12 mouse cellular contexts compared by ENCODE assay signal in genomic region chr8:84813830-84814229, GRCm38 (mm10). TPM values are rescaled to one million over a fixed set of nuclear protein-coding genes. Genes with fewer than 3 reads are reported as not detected.
DNase-seq lines count a peak whose midpoint lies in the region; ATAC-seq and TF ChIP-seq lines count a peak whose summit lies in the region.
"Had no signal": no experiment of that assay in that cellular context is flagged by ENCODE, and none has a peak within 500 bp of the region (broad histone marks: within the 10 kb centered on the region; RNA-seq: fewer than 3 reads in every experiment).

No protein-coding gene starts in this region.

- H3K36me3 ChIP-seq in midbrain, embryonic 12.5 days: no peaks in the 10 kb centered on the region
- H3K36me3 ChIP-seq in midbrain, embryonic 16.5 days (ENCODE audit: control insufficient read depth, insufficient read depth, low read length): no peaks in the 10 kb centered on the region
- H3K36me3 ChIP-seq in forebrain, embryonic 12.5 days (replicated peaks): no peaks in the 10 kb centered on the region
- no peaks in the 10 kb centered on the region for H3K36me3 ChIP-seq in hindbrain, embryonic 15.5 days
- H3K36me3 ChIP-seq: intestine, embryonic 15.5 days had no signal

- peaks cover 46% of the 10 kb centered on the region for H3K4me1 ChIP-seq in midbrain, embryonic 12.5 days
- peaks cover 15% of the 10 kb centered on the region for H3K4me1 ChIP-seq in midbrain, embryonic 16.5 days (ENCODE audit: control insufficient read depth, insufficient read depth, low read length)
- peaks cover 50% of the 10 kb centered on the region for H3K4me1 ChIP-seq in forebrain, embryonic 12.5 days
- H3K4me1 ChIP-seq in hindbrain, embryonic 15.5 days (replicated peaks): peaks cover 41% of the 10 kb centered on the region
- peaks cover 4% of the 10 kb centered on the region for H3K4me1 ChIP-seq in lung, adult 2 months (ENCODE audit: control insufficient read depth, insufficient read depth, low read length)

- H3K4me3 ChIP-seq in midbrain, embryonic 12.5 days: no peak overlapping the region
- H3K4me3 ChIP-seq in midbrain, embryonic 16.5 days (ENCODE audit: low read depth, low read length): no peak overlapping the region
- no peak overlapping the region for H3K4me3 ChIP-seq in forebrain, embryonic 12.5 days (replicated peaks)
- H3K4me3 ChIP-seq in hindbrain, embryonic 15.5 days: no peak overlapping the region
- no peak overlapping the region for H3K4me3 ChIP-seq in lung, adult 2 months (replicated peaks; ENCODE audit: extremely low read depth, low read depth, low read length)
- H3K4me3 ChIP-seq: heart, adult 2 months; intestine, embryonic 15.5 days had no signal

- no peak for TF ChIP-seq CTCF in lung, adult 2 months (IDR thresholded peaks at IDR 0.05; ENCODE audit: insufficient read depth, low read length)

- no peak for TF ChIP-seq POLR2A in lung, adult 2 months (IDR thresholded peaks at IDR 0.05; ENCODE audit: borderline replicate concordance, extremely low read depth, low read depth, low read length)

- no peak overlapping the region for H3K9ac ChIP-seq in midbrain, embryonic 12.5 days (replicated peaks)
- H3K9ac ChIP-seq in midbrain, embryonic 16.5 days (ENCODE audit: low read depth, low read length): no peak overlapping the region
- peak overlapping the region; percentile 5; the same call in 1 of the 2 replicates for H3K9ac ChIP-seq in forebrain, embryonic 12.5 days
- no peak overlapping the region for H3K9ac ChIP-seq in hindbrain, embryonic 15.5 days
- H3K9ac ChIP-seq: intestine, embryonic 15.5 days had no signal

- H3K9me3 ChIP-seq in midbrain, embryonic 12.5 days: no peaks in the 10 kb centered on the region
- H3K9me3 ChIP-seq in midbrain, embryonic 16.5 days (replicated peaks; ENCODE audit: control insufficient read depth, low read length, poor library complexity, severe bottlenecking): no peaks in the 10 kb centered on the region
- H3K9me3 ChIP-seq in forebrain, embryonic 12.5 days: no peaks in the 10 kb centered on the region
- no peaks in the 10 kb centered on the region for H3K9me3 ChIP-seq in hindbrain, embryonic 15.5 days
- H3K9me3 ChIP-seq: intestine, embryonic 15.5 days had no signal

- peak; percentile 39 for DNase-seq in cerebellum, adult 8-10 months
- DNase-seq in lung, adult 2 months: no peak
- no peak for DNase-seq in heart, adult 11 months
- DNase-seq: layer of hippocampus, adult 9-11 months had no signal

- no peak for ATAC-seq in cerebellum, adult (ENCODE audit: insufficient number of reproducible peaks, low FRiP score, low TSS enrichment)
- ATAC-seq in midbrain, embryonic 12.5 days (ENCODE audit: low FRiP score, low read depth): no peak
- no peak for ATAC-seq in midbrain, embryonic 16.5 days
- ATAC-seq in forebrain, embryonic 12.5 days (ENCODE audit: low FRiP score): no peak
- no peak for ATAC-seq in hindbrain, embryonic 15.5 days (ENCODE audit: low FRiP score, low read depth)

- WGBS in midbrain, embryonic 12.5 days: 92% methylated on average over 3 of the region's 3 CpGs
- WGBS in midbrain, embryonic 16.5 days: 96% methylated on average over 3 of the region's 3 CpGs
- 87% methylated on average over 3 of the region's 3 CpGs for WGBS in forebrain, embryonic 12.5 days
- 76% methylated on average over 3 of the region's 3 CpGs for WGBS in hindbrain, embryonic 15.5 days
- 91% methylated on average over 3 of the region's 3 CpGs for WGBS in lung, adult 2 months

- no peak overlapping the region for H3K4me2 ChIP-seq in midbrain, embryonic 12.5 days (replicated peaks)
- no peak overlapping the region for H3K4me2 ChIP-seq in midbrain, embryonic 16.5 days (ENCODE audit: low read length)
- no peak overlapping the region for H3K4me2 ChIP-seq in forebrain, embryonic 12.5 days
- H3K4me2 ChIP-seq in hindbrain, embryonic 15.5 days: no peak overlapping the region
- H3K4me2 ChIP-seq: intestine, embryonic 15.5 days; liver, embryonic 11.5 days had no signal

- 0 out of 2 replicates have a peak overlapping the region, but pooled peaks have one; percentile 10 for H3K27ac ChIP-seq in midbrain, embryonic 12.5 days (replicated peaks)
- H3K27ac ChIP-seq in midbrain, embryonic 16.5 days (ENCODE audit: low read length): no peak overlapping the region
- H3K27ac ChIP-seq in forebrain, embryonic 12.5 days: peak overlapping the region; percentile 81
- H3K27ac ChIP-seq in hindbrain, embryonic 15.5 days (replicated peaks): peak overlapping the region; percentile 79
- H3K27ac ChIP-seq: heart, adult 2 months; intestine, embryonic 15.5 days had no signal

- peaks cover 68% of the 10 kb centered on the region for H3K27me3 ChIP-seq in midbrain, embryonic 12.5 days
- H3K27me3 ChIP-seq in midbrain, embryonic 16.5 days (ENCODE audit: control insufficient read depth, insufficient read depth, low read depth, low read length): peaks cover 4% of the 10 kb centered on the region; the same call in 1 of the 2 replicates
- H3K27me3 ChIP-seq in forebrain, embryonic 12.5 days: peaks cover 52% of the 10 kb centered on the region
- H3K27me3 ChIP-seq in hindbrain, embryonic 15.5 days: 0 out of 2 replicates have a peak, but pooled peaks cover 3% of the 10 kb centered on the region

RNA-seq across cellular contexts. Expression of gene Dand5, which starts 8.8 kb away (rescaled TPM):
- polyA plus RNA-seq in midbrain, embryonic 12.5 days (2016; fragmentation: Nextera tagmentation; extraction: Ambion mirVana): 5.0 and 6.1 TPM in 2 replicates
- polyA plus RNA-seq in midbrain, embryonic 16.5 days (2015; fragmentation: Nextera tagmentation; extraction: Ambion mirVana): 11.7 and 12.4 TPM in 2 replicates
- polyA plus RNA-seq in forebrain, embryonic 12.5 days (2016; fragmentation: Nextera tagmentation; extraction: Ambion mirVana): 5.3 and 5.6 TPM in 2 replicates
- 14.0 and 15.1 TPM in 2 replicates for polyA plus RNA-seq in hindbrain, embryonic 15.5 days (2015; fragmentation: Nextera tagmentation; extraction: Ambion mirVana)
- 2.5 and 2.9 TPM in 2 replicates for polyA plus RNA-seq in lung, adult 2 months (2012; rRNA removed)

RNA-seq across cellular contexts. Expression of gene Nfix, which starts 13.7 kb away (rescaled TPM):
- polyA plus RNA-seq in midbrain, embryonic 12.5 days (2016; fragmentation: Nextera tagmentation; extraction: Ambion mirVana): 6.6 and 8.5 TPM in 2 replicates
- 44.1 and 55.4 TPM in 2 replicates for polyA plus RNA-seq in midbrain, embryonic 16.5 days (2015; fragmentation: Nextera tagmentation; extraction: Ambion mirVana)
- 31.9 and 33.2 TPM in 2 replicates for polyA plus RNA-seq in forebrain, embryonic 12.5 days (2016; fragmentation: Nextera tagmentation; extraction: Ambion mirVana)
- polyA plus RNA-seq in hindbrain, embryonic 15.5 days (2015; fragmentation: Nextera tagmentation; extraction: Ambion mirVana): 71.2 and 87.6 TPM in 2 replicates
- polyA plus RNA-seq in lung, adult 2 months (2012; rRNA removed): 80.1 and 96.2 TPM in 2 replicates

RNA-seq across cellular contexts. Expression of gene Gadd45gip1, which starts 17.5 kb away (rescaled TPM):
- polyA plus RNA-seq in midbrain, embryonic 12.5 days (2016; fragmentation: Nextera tagmentation; extraction: Ambion mirVana): 36.1 and 36.6 TPM in 2 replicates
- 35.0 and 37.4 TPM in 2 replicates for polyA plus RNA-seq in midbrain, embryonic 16.5 days (2015; fragmentation: Nextera tagmentation; extraction: Ambion mirVana)
- 43.0 and 44.8 TPM in 2 replicates for polyA plus RNA-seq in forebrain, embryonic 12.5 days (2016; fragmentation: Nextera tagmentation; extraction: Ambion mirVana)
- 39.7 and 40.6 TPM in 2 replicates for polyA plus RNA-seq in hindbrain, embryonic 15.5 days (2015; fragmentation: Nextera tagmentation; extraction: Ambion mirVana)
- 21.3 and 31.7 TPM in 2 replicates for polyA plus RNA-seq in lung, adult 2 months (2012; rRNA removed)

RNA-seq across cellular contexts. Expression of gene Rad23a, which starts 26.6 kb away (rescaled TPM):
- 104 and 110 TPM in 2 replicates for polyA plus RNA-seq in midbrain, embryonic 12.5 days (2016; fragmentation: Nextera tagmentation; extraction: Ambion mirVana)
- polyA plus RNA-seq in midbrain, embryonic 16.5 days (2015; fragmentation: Nextera tagmentation; extraction: Ambion mirVana): 80.7 and 85.6 TPM in 2 replicates
- 108 and 118 TPM in 2 replicates for polyA plus RNA-seq in forebrain, embryonic 12.5 days (2016; fragmentation: Nextera tagmentation; extraction: Ambion mirVana)
- polyA plus RNA-seq in hindbrain, embryonic 15.5 days (2015; fragmentation: Nextera tagmentation; extraction: Ambion mirVana): 79.1 and 85.9 TPM in 2 replicates
- 72.6 and 75.9 TPM in 2 replicates for polyA plus RNA-seq in lung, adult 2 months (2012; rRNA removed)

RNA-seq across cellular contexts. Expression of gene Calr, which starts 32.9 kb away (rescaled TPM):
- 640 and 681 TPM in 2 replicates for polyA plus RNA-seq in midbrain, embryonic 12.5 days (2016; fragmentation: Nextera tagmentation; extraction: Ambion mirVana)
- 662 and 691 TPM in 2 replicates for polyA plus RNA-seq in midbrain, embryonic 16.5 days (2015; fragmentation: Nextera tagmentation; extraction: Ambion mirVana)
- polyA plus RNA-seq in forebrain, embryonic 12.5 days (2016; fragmentation: Nextera tagmentation; extraction: Ambion mirVana): 619 TPM in 2 replicates
- 700 and 710 TPM in 2 replicates for polyA plus RNA-seq in hindbrain, embryonic 15.5 days (2015; fragmentation: Nextera tagmentation; extraction: Ambion mirVana)
- 152 and 189 TPM in 2 replicates for polyA plus RNA-seq in lung, adult 2 months (2012; rRNA removed)
